Mouse (Mus musculus): ENCODE data around the gene Myo9a.

DNA sequence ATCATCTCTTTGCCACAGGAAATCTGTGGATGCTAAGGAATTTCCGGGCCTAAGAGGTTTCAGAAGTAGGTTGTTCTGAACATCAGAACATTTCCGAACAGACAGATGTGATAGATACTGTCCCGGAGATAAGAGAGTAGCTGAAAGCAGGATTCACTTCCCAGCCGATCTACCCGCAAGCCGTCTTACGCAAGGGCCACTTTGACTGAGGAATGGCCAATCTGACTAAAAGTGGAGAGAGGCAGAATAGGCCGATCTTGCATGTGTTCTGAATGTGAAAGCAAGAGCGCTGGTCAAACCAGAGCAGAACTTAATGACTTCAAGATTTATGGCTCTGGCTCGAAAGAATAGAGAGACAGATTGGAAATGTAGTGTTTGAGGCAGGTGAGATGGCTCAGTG lies 25.2 kb upstream of the Myo9a start:
- TF ChIP-seq GATA1 (IDR thresholded peaks at IDR 0.05; ENCODE audit: borderline replicate concordance, low read length) (no peak), FLI1 (IDR thresholded peaks at IDR 0.05; ENCODE audit: low read length) (no peak)
